ENCODE assay signal across 14 mouse cellular contexts in genomic region chr3:90612061-90612460, GRCm38 (mm10). TPM values are rescaled to one million over a fixed set of nuclear protein-coding genes. Genes with fewer than 3 reads are reported as not detected.
A peak's percentile ranks its signal among the peaks of the same experiment; 100 is the strongest.
DNase-seq lines count a peak whose midpoint lies in the region; ATAC-seq and TF ChIP-seq lines count a peak whose summit lies in the region.
"Had no signal": no experiment of that assay in that cellular context is flagged by ENCODE, and none has a peak within 500 bp of the region (broad histone marks: within the 10 kb centered on the region; RNA-seq: fewer than 3 reads in every experiment).

No protein-coding gene starts in this region.

- no peaks in the 10 kb centered on the region for H3K9me3 ChIP-seq in stomach, postnatal 0 days (ENCODE audit: control insufficient read depth, low read length)
- no peaks in the 10 kb centered on the region for H3K9me3 ChIP-seq in liver, embryonic 12.5 days (replicated peaks)
- H3K9me3 ChIP-seq: embryonic facial prominence, embryonic 12.5 days; forebrain, embryonic 15.5 days; liver, embryonic 13.5 days had no signal

- no peak for ATAC-seq in stomach, postnatal 0 days (ENCODE audit: low FRiP score, low TSS enrichment)
- no peak for ATAC-seq in liver, embryonic 12.5 days

- peak overlapping the region; percentile 92 for H3K27ac ChIP-seq in stomach, postnatal 0 days (replicated peaks)
- H3K27ac ChIP-seq in liver, embryonic 12.5 days = no peak overlapping the region
- H3K27ac ChIP-seq: embryonic facial prominence, embryonic 12.5 days; forebrain, embryonic 15.5 days; liver, embryonic 13.5 days had no signal

- 0 out of 2 replicates have a peak overlapping the region, but pooled peaks have one; percentile 8 for H3K9ac ChIP-seq in stomach, postnatal 0 days (ENCODE audit: low read length)
- no peak overlapping the region for H3K9ac ChIP-seq in liver, embryonic 12.5 days
- H3K9ac ChIP-seq: liver, embryonic 13.5 days had no signal

- WGBS in stomach, postnatal 0 days = 49% methylated on average over 4 of the region's 4 CpGs
- 32% methylated on average over 4 of the region's 4 CpGs for WGBS in liver, embryonic 12.5 days (ENCODE audit: insufficient replicate concordance)

- DNase-seq in lung, postnatal 36 days = peak; percentile 40
- DNase-seq in lung, postnatal 4 days = no peak
- DNase-seq in MEL-GATA-1-ER (ENCODE audit: extremely low read depth, low read depth) = peak; percentile 66
- peak; percentile 72 for DNase-seq in induced T-regulatory cell, adult 2 months (ENCODE audit: low read depth)
- DNase-seq in stomach, postnatal 0 days (ENCODE audit: low spot score) = no peak
- DNase-seq in retina, embryonic 14.5 days (ENCODE audit: low spot score) = no peak
- DNase-seq: liver, embryonic 13.5 days had no signal

- no peaks in the 10 kb centered on the region for H3K36me3 ChIP-seq in stomach, postnatal 0 days (ENCODE audit: control insufficient read depth, insufficient read depth, low read length)
- no peaks in the 10 kb centered on the region for H3K36me3 ChIP-seq in liver, embryonic 12.5 days
- H3K36me3 ChIP-seq: embryonic facial prominence, embryonic 12.5 days; forebrain, embryonic 15.5 days; liver, embryonic 13.5 days had no signal

- no peak for TF ChIP-seq EP300 in stomach, postnatal 0 days (optimal IDR thresholded peaks at IDR 0.05)

- no peak overlapping the region for H3K4me3 ChIP-seq in stomach, postnatal 0 days (ENCODE audit: low read depth, low read length)
- H3K4me3 ChIP-seq in liver, embryonic 12.5 days = no peak overlapping the region

- no peak overlapping the region; the same call in 1 of the 2 replicates for H3K4me2 ChIP-seq in stomach, postnatal 0 days (replicated peaks; ENCODE audit: low read depth)
- H3K4me2 ChIP-seq in liver, embryonic 12.5 days = no peak overlapping the region

- H3K27me3 ChIP-seq in stomach, postnatal 0 days (ENCODE audit: control insufficient read depth, insufficient read depth, low read length) = no peaks in the 10 kb centered on the region
- peaks cover 14% of the 10 kb centered on the region; the same call in 1 of the 2 replicates for H3K27me3 ChIP-seq in liver, embryonic 12.5 days (replicated peaks)
- H3K27me3 ChIP-seq: forebrain, embryonic 15.5 days had no signal

- peaks cover 5% of the 10 kb centered on the region for H3K4me1 ChIP-seq in stomach, postnatal 0 days (replicated peaks; ENCODE audit: control insufficient read depth, insufficient read depth)
- peaks cover 7% of the 10 kb centered on the region for H3K4me1 ChIP-seq in liver, embryonic 12.5 days

- no peak for TF ChIP-seq CTCF in stomach, postnatal 0 days (IDR thresholded peaks at IDR 0.05; ENCODE audit: low read depth)

RNA-seq across cellular contexts. Expression of gene S100a6, which starts 0.6 kb away (rescaled TPM):
- 3,650 and 3,685 TPM in 2 replicates for polyA plus RNA-seq in stomach, postnatal 0 days (2015; fragmentation: Nextera tagmentation; extraction: Ambion mirVana)
- 5.7 and 6.8 TPM in 2 replicates for polyA plus RNA-seq in liver, embryonic 12.5 days (2016; fragmentation: Nextera tagmentation; extraction: Ambion mirVana)

RNA-seq across cellular contexts. Expression of gene S100a5, which starts 3.7 kb away (rescaled TPM):
- 9.6 and 10.5 TPM in 2 replicates for polyA plus RNA-seq in stomach, postnatal 0 days (2015; fragmentation: Nextera tagmentation; extraction: Ambion mirVana)
- polyA plus RNA-seq in liver, embryonic 12.5 days (2016; fragmentation: Nextera tagmentation; extraction: Ambion mirVana) = not detected in 2 replicates
- polyA plus RNA-seq: forebrain, embryonic 15.5 days; heart, postnatal 0 days; large intestine, adult 2 months; liver, embryonic 13.5 days had no signal

RNA-seq across cellular contexts. Expression of gene S100a4, which starts 8.5 kb away (rescaled TPM):
- 12.1 and 17.4 TPM in 2 replicates for polyA plus RNA-seq in stomach, postnatal 0 days (2015; fragmentation: Nextera tagmentation; extraction: Ambion mirVana)
- polyA plus RNA-seq in liver, embryonic 12.5 days (2016; fragmentation: Nextera tagmentation; extraction: Ambion mirVana) = 0.55 and 0.69 TPM in 2 replicates

RNA-seq across cellular contexts. Expression of gene Gm42674, which starts 10.4 kb away (rescaled TPM):
- polyA plus RNA-seq in stomach, postnatal 0 days (2015; fragmentation: Nextera tagmentation; extraction: Ambion mirVana) = not detected in 2 replicates
- polyA plus RNA-seq in liver, embryonic 12.5 days (2016; fragmentation: Nextera tagmentation; extraction: Ambion mirVana) = not detected in 2 replicates
- polyA plus RNA-seq: embryonic facial prominence, embryonic 12.5 days; forebrain, embryonic 15.5 days; heart, postnatal 0 days; intestine, embryonic 16.5 days; large intestine, adult 2 months; liver, embryonic 13.5 days; stomach, embryonic 14.5 days had no signal

RNA-seq across cellular contexts. Expression of gene S100a2, which starts 22.0 kb away (rescaled TPM):
- polyA plus RNA-seq in stomach, postnatal 0 days (2015; fragmentation: Nextera tagmentation; extraction: Ambion mirVana) = 0.65 and 1.2 TPM in 2 replicates
- polyA plus RNA-seq in liver, embryonic 12.5 days (2016; fragmentation: Nextera tagmentation; extraction: Ambion mirVana) = not detected in 2 replicates
- polyA plus RNA-seq: embryonic facial prominence, embryonic 12.5 days; forebrain, embryonic 15.5 days; heart, postnatal 0 days; intestine, embryonic 16.5 days; large intestine, adult 2 months; liver, embryonic 13.5 days; stomach, embryonic 14.5 days had no signal

Comparison
In these comparisons a context has a peak if more than half of its experiments do, and no peak if none do; other contexts are left out.
1. DNase-seq: peak in lung, postnatal 36 days (single experiment), MEL-GATA-1-ER (single experiment) and induced T-regulatory cell, adult 2 months (single experiment); none in lung, postnatal 4 days (0 of 2), stomach, postnatal 0 days (single experiment) and retina, embryonic 14.5 days (single experiment).
2. RNA of gene S100a6, which starts 0.6 kb away (polyA plus RNA-seq): 3,650 to 3,685 TPM in stomach, postnatal 0 days; 5.7 to 6.8 TPM in liver, embryonic 12.5 days; every median in the first group is over 100 times any median in the second.
3. RNA of gene S100a5, which starts 3.7 kb away (polyA plus RNA-seq): 9.6 to 10.5 TPM in stomach, postnatal 0 days; not detected in liver, embryonic 12.5 days; every median in the first group is over 10 times any median in the second.